Mouse (Mus musculus): ENCODE measurements around the gene Tbcc.

DNA sequence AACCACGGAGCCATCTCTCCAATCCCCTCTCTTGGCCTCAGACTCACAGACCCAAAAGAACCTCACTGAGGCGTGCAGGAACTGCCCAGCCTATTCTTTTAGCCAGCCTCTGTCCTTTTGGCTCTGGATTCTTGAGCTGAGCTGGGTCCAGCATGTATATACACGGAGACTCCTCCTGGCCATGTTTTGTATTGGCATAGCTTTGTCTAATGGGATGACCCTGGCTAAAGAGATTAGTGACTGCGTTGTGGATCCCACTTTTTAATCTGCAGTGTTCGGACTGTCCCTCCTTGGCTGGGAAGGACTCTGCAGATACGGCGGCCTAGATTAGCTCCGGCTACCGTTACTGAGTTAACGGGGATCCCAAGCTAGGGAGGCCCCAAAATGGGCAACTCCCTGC is 19.7 kb downstream of the Tbcc start, which contains the start of gene Prph2:
- no peak for TF ChIP-seq CTCF (IDR thresholded peaks at IDR 0.05; ENCODE audit: borderline replicate concordance, insufficient read depth, low read depth, low read length)
- no peak for TF ChIP-seq POLR2A (IDR thresholded peaks at IDR 0.05; ENCODE audit: borderline replicate concordance, insufficient read depth, low read length)

All from cerebellum, adult 2 months (tissue).